Mouse (Mus musculus): ENCODE data around the gene Fmo6.

Gene Fmo6

GRCm38 (mm10) chr1:162937415-162937814 lies at the start of gene Fmo6:
Fmo6 (minus strand) TSS chr1:162937515.
- DNase-seq, result no peak

GRCm38 (mm10) chr1:162986777-162987176 lies 49.5 kb upstream of the Fmo6 start:
- DNase-seq, result no peak

GRCm38 (mm10) chr1:162986121-162986748 lies 48.9 kb upstream of the Fmo6 start:
- no peak for DNase-seq

GRCm38 (mm10) chr1:162984428-162984827 lies 47.1 kb upstream of the Fmo6 start, which contains the start of gene Fmo3:
Fmo3 (minus strand) TSS chr1:162984528.
- DNase-seq, result no peak

GRCm38 (mm10) chr1:162963556-162963955 lies 26.2 kb upstream of the Fmo6 start:
- no peak for DNase-seq

- DNase-seq, result no peak
Observed at GRCm38 (mm10) chr1:162957422-162957821, 20.1 kb upstream of the Fmo6 start.

GRCm38 (mm10) chr1:162953079-162953478 lies 15.8 kb upstream of the Fmo6 start:
- DNase-seq, result no peak

GRCm38 (mm10) chr1:162949763-162950162 lies 12.4 kb upstream of the Fmo6 start:
- no peak for DNase-seq

- DNase-seq, result no peak
Observed at GRCm38 (mm10) chr1:162947934-162948333, 10.6 kb upstream of the Fmo6 start.

GRCm38 (mm10) chr1:162946837-162947558 lies 9.7 kb upstream of the Fmo6 start:
- DNase-seq, result no peak

GRCm38 (mm10) chr1:162943700-162944099 lies 6.4 kb upstream of the Fmo6 start:
- no peak for DNase-seq

- no peak for DNase-seq
Observed at GRCm38 (mm10) chr1:162938696-162939351, 1.5 kb upstream of the Fmo6 start.

- DNase-seq, result no peak
Observed at GRCm38 (mm10) chr1:162937970-162938695, 818 bp upstream of the Fmo6 start.

- no peak for DNase-seq
Observed at GRCm38 (mm10) chr1:162934374-162935012, 2.8 kb downstream of the Fmo6 start.

- DNase-seq, result no peak
Observed at GRCm38 (mm10) chr1:162932386-162932785, 4.9 kb downstream of the Fmo6 start.

- no peak for DNase-seq
Observed at GRCm38 (mm10) chr1:162931880-162932279, 5.4 kb downstream of the Fmo6 start.

- DNase-seq, result no peak
Observed at GRCm38 (mm10) chr1:162931310-162931875, 5.9 kb downstream of the Fmo6 start.

- no peak for DNase-seq
Observed at GRCm38 (mm10) chr1:162930631-162931030, 6.7 kb downstream of the Fmo6 start.

- DNase-seq, result no peak
Observed at GRCm38 (mm10) chr1:162929146-162929545, 8.2 kb downstream of the Fmo6 start.

- DNase-seq, result no peak
Observed at GRCm38 (mm10) chr1:162925121-162925520, 12.2 kb downstream of the Fmo6 start.

- DNase-seq, result no peak
Observed at GRCm38 (mm10) chr1:162916661-162917060, 20.7 kb downstream of the Fmo6 start.

- no peak for DNase-seq
Observed at GRCm38 (mm10) chr1:162914932-162915556, 22.3 kb downstream of the Fmo6 start.

All from layer of hippocampus, adult 9-11 months (tissue).